Mouse (Mus musculus) small intestine, adult 2 months (tissue): Measurements from ENCODE around the gene C130032M10Rik. TPM values are rescaled to one million over a fixed set of nuclear protein-coding genes. Genes with fewer than 3 reads are reported as not detected.

ENCODE experiments used
- H3K27ac ChIP-seq: fragments of 200-500 bp; 2 replicates; pipeline ENCODE4 v1.5.1; 2012; ENCODE audit warnings: low read depth, low read length, control low read depth, inconsistent platforms; ENCODE audit not compliant: insufficient read depth
- H3K27me3 ChIP-seq: fragments of 200-500 bp; 2 replicates; pipeline ENCODE4 v1.6.1; 2012; ENCODE audit warnings: mild to moderate bottlenecking, moderate library complexity, low read length, inconsistent platforms; ENCODE audit not compliant: control insufficient read depth, insufficient read depth
- H3K36me3 ChIP-seq: fragments of 200-500 bp; 2 replicates; pipeline ENCODE4 v1.6.1; 2012; ENCODE audit warnings: mild to moderate bottlenecking, low read length, control low read depth, inconsistent platforms; ENCODE audit not compliant: control insufficient read depth, insufficient read depth
- H3K4me1 ChIP-seq: fragments of 200-500 bp; 2 replicates; pipeline ENCODE4 v1.6.1; 2012; ENCODE audit warnings: low read length, inconsistent platforms, mixed read lengths; ENCODE audit not compliant: control insufficient read depth, insufficient read depth, insufficient read length
- H3K4me3 ChIP-seq: fragments of 200-500 bp; 2 replicates; pipeline ENCODE4 v1.5.1; 2012; ENCODE audit warnings: low read depth, mild to moderate bottlenecking, control low read depth, inconsistent platforms, low read length, moderate library complexity
- CTCF ChIP-seq: fragments of 200-500 bp; IDR thresholded peaks from 2 replicates; pipeline ENCODE4 v1.5.1; 2012; ENCODE audit warnings: low read depth, mild to moderate bottlenecking, control low read depth, inconsistent platforms, low read length, moderate library complexity, mixed read lengths; ENCODE audit not compliant: insufficient replicate concordance, insufficient read length; ENCODE audit errors: extremely low read depth
- POLR2A ChIP-seq: fragments of 200-500 bp; IDR thresholded peaks from 2 replicates; pipeline ENCODE4 v1.6.1; 2012; ENCODE audit warnings: low read depth, mild to moderate bottlenecking, control low read depth, inconsistent platforms, low read length, moderate library complexity
- WGBS: fragments of 180-500 bp; shearing (Covaris S2); methylation state at CpG from one replicate; pipeline ENCODE4 v1.1.7; 2018; 5-methylcytosine and 5-hydroxymethylcytosine counted together
- polyA plus RNA-seq: library from polyadenylated mRNA; depleted of rRNA; stranded (reverse); fragments of >200 nt; gene quantifications from 2 replicates; pipeline ENCODE4 v1.2.3, GENCODE M21; 2012

Gene C130032M10Rik
- polyA plus RNA-seq, 1 experiment, result not detected

- Histone ChIP-seq H3K4me3 (peak overlapping the region; percentile 61), H3K36me3 (no peaks in the 10 kb centered on the region), H3K4me1 (peaks cover 8% of the 10 kb centered on the region), H3K27me3 (no peaks in the 10 kb centered on the region), H3K27ac (no peak overlapping the region)
- WGBS, result 7% methylated on average over 16 of the region's 16 CpGs
- TF ChIP-seq CTCF (no peak), POLR2A (no peak)
Observed at GRCm38 (mm10) chr9:114527085-114527484, 11.6 kb downstream of the C130032M10Rik start.

GRCm38 (mm10) chr9:114527992-114528679, 12.6 kb downstream of the C130032M10Rik start:
- peaks cover 8% of the 10 kb centered on the region for H3K4me1 ChIP-seq
- no peaks in the 10 kb centered on the region for H3K27me3 ChIP-seq
- WGBS, result 38% methylated on average over 17 of the region's 17 CpGs
- no peak overlapping the region for H3K4me3 ChIP-seq
- H3K27ac ChIP-seq, result no peak overlapping the region
- no peaks in the 10 kb centered on the region for H3K36me3 ChIP-seq
- TF ChIP-seq CTCF (no peak), POLR2A (no peak)

- peaks cover 8% of the 10 kb centered on the region for H3K4me1 ChIP-seq
- WGBS, result 46% methylated on average over 9 of the region's 9 CpGs
- no peak overlapping the region for H3K27ac ChIP-seq
- no peaks in the 10 kb centered on the region for H3K27me3 ChIP-seq
- no peak for TF ChIP-seq POLR2A
- no peak for TF ChIP-seq CTCF
- H3K36me3 ChIP-seq, result no peaks in the 10 kb centered on the region
- no peak overlapping the region for H3K4me3 ChIP-seq
Observed at GRCm38 (mm10) chr9:114528680-114529048, 13.2 kb downstream of the C130032M10Rik start.

- no peak overlapping the region for H3K4me3 ChIP-seq
- no peaks in the 10 kb centered on the region for H3K27me3 ChIP-seq
- H3K36me3 ChIP-seq, result no peaks in the 10 kb centered on the region
- peaks cover 8% of the 10 kb centered on the region for H3K4me1 ChIP-seq
- no peak overlapping the region for H3K27ac ChIP-seq
- TF ChIP-seq CTCF, result no peak
- TF ChIP-seq POLR2A, result no peak
- WGBS, result 64% methylated on average over 11 of the region's 11 CpGs
Observed at GRCm38 (mm10) chr9:114531276-114531675, 15.8 kb downstream of the C130032M10Rik start.

- Histone ChIP-seq H3K4me3 (no peak overlapping the region), H3K27ac (no peak overlapping the region), H3K27me3 (no peaks in the 10 kb centered on the region), H3K36me3 (no peaks in the 10 kb centered on the region), H3K4me1 (no peaks in the 10 kb centered on the region)
- TF ChIP-seq POLR2A (no peak), CTCF (no peak)
- 77% methylated on average over 4 of the region's 4 CpGs for WGBS
Observed at GRCm38 (mm10) chr9:114533848-114534247, 18.4 kb downstream of the C130032M10Rik start.

- Histone ChIP-seq H3K27ac (no peak overlapping the region), H3K27me3 (no peaks in the 10 kb centered on the region), H3K36me3 (no peaks in the 10 kb centered on the region), H3K4me1 (no peaks in the 10 kb centered on the region), H3K4me3 (no peak overlapping the region)
- 89% methylated on average over 9 of the region's 9 CpGs for WGBS
- TF ChIP-seq POLR2A (no peak), CTCF (no peak)
Observed at GRCm38 (mm10) chr9:114534747-114535517, 19.4 kb downstream of the C130032M10Rik start.

- Histone ChIP-seq H3K36me3 (no peaks in the 10 kb centered on the region), H3K27me3 (no peaks in the 10 kb centered on the region), H3K4me3 (no peak overlapping the region), H3K27ac (no peak overlapping the region), H3K4me1 (no peaks in the 10 kb centered on the region)
- WGBS, result 86% methylated on average over 2 of the region's 2 CpGs
- TF ChIP-seq CTCF, result no peak
- no peak for TF ChIP-seq POLR2A
Observed at GRCm38 (mm10) chr9:114536628-114537027, 21.1 kb downstream of the C130032M10Rik start.
